Mouse (Mus musculus): ENCODE measurements around the gene Bace2. TPM values are rescaled to one million over a fixed set of nuclear protein-coding genes. Genes with fewer than 3 reads are reported as not detected.

Bace2 gene
- polyA plus RNA-seq, 1 experiment from 2014 or later: 4.8 TPM

- Histone ChIP-seq H3K4me1 (ENCODE audit: control insufficient read depth, insufficient read depth, low read length) (no peaks in the 10 kb centered on the region), H3K9ac (replicated peaks; ENCODE audit: low read length) (no peak overlapping the region), H3K27me3 (ENCODE audit: control insufficient read depth, insufficient read depth, low read length) (no peaks in the 10 kb centered on the region), H3K4me2 (ENCODE audit: low read length) (no peak overlapping the region), H3K36me3 (ENCODE audit: control insufficient read depth, insufficient read depth, low read length) (no peaks in the 10 kb centered on the region), H3K4me3 (replicated peaks; ENCODE audit: low read depth, low read length) (no peak overlapping the region), H3K9me3 (ENCODE audit: control insufficient read depth, low read length) (no peaks in the 10 kb centered on the region), H3K27ac (replicated peaks; ENCODE audit: low read depth, low read length) (no peak overlapping the region)
- ATAC-seq (ENCODE audit: low FRiP score, low TSS enrichment) (no peak), DNase-seq (no peak)
- 79% methylated on average over 2 of the region's 2 CpGs for WGBS
These were observed 27.9 kb upstream of the Bace2 start for GRCm38 (mm10) chr16:97328602-97329001.

DNA sequence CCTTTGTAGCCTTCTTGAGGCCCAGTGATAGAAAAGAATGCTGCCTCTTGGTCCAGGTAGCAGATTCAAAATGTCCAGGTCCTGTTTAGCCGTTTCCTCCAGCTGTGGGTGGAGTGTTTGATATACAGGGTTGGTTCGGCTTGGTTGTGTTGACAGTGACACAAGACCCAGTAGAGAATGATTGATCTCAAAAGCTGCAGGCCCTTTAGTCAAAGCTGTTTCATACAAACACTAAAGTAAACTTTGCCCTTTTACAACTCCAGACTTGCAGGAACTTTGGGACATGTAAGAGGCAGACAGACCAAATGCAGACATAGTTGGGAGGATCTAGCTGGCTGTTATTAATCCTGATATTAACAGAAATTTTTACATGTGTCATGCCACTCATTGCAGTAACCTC, 3.5 kb upstream of the Bace2 start:
- Histone ChIP-seq H3K27ac (replicated peaks; ENCODE audit: low read depth, low read length) (no peak overlapping the region), H3K27me3 (ENCODE audit: control insufficient read depth, insufficient read depth, low read length) (peaks cover 30% of the 10 kb centered on the region), H3K9ac (replicated peaks; ENCODE audit: low read length) (no peak overlapping the region), H3K4me1 (ENCODE audit: control insufficient read depth, insufficient read depth, low read length) (peaks cover 19% of the 10 kb centered on the region), H3K4me2 (ENCODE audit: low read length) (no peak overlapping the region), H3K4me3 (replicated peaks; ENCODE audit: low read depth, low read length) (no peak overlapping the region), H3K9me3 (ENCODE audit: control insufficient read depth, low read length) (no peaks in the 10 kb centered on the region), H3K36me3 (ENCODE audit: control insufficient read depth, insufficient read depth, low read length) (no peaks in the 10 kb centered on the region)
- DNase-seq: no peak
- no peak for ATAC-seq (ENCODE audit: low FRiP score, low TSS enrichment)
- 88% methylated on average over 2 of the region's 2 CpGs for WGBS

GRCm38 (mm10) chr16:97354632-97355031, 1.9 kb upstream of the Bace2 start:
- Histone ChIP-seq H3K9me3 (ENCODE audit: control insufficient read depth, low read length) (no peaks in the 10 kb centered on the region), H3K4me1 (ENCODE audit: control insufficient read depth, insufficient read depth, low read length) (peaks cover 20% of the 10 kb centered on the region), H3K9ac (replicated peaks; ENCODE audit: low read length) (no peak overlapping the region), H3K4me2 (ENCODE audit: low read length) (no peak overlapping the region), H3K4me3 (replicated peaks; ENCODE audit: low read depth, low read length) (no peak overlapping the region), H3K27me3 (ENCODE audit: control insufficient read depth, insufficient read depth, low read length) (peaks cover 36% of the 10 kb centered on the region), H3K36me3 (ENCODE audit: control insufficient read depth, insufficient read depth, low read length) (no peaks in the 10 kb centered on the region), H3K27ac (replicated peaks; ENCODE audit: low read depth, low read length) (no peak overlapping the region)
- WGBS: 81% methylated on average over 2 of the region's 2 CpGs
- no peak for DNase-seq
- ATAC-seq (ENCODE audit: low FRiP score, low TSS enrichment): no peak

- under 1% methylated on average over 25 of the region's 25 CpGs for WGBS
- Histone ChIP-seq H3K4me1 (ENCODE audit: control insufficient read depth, insufficient read depth, low read length) (peaks cover 20% of the 10 kb centered on the region), H3K9me3 (ENCODE audit: control insufficient read depth, low read length) (no peaks in the 10 kb centered on the region), H3K36me3 (ENCODE audit: control insufficient read depth, insufficient read depth, low read length) (no peaks in the 10 kb centered on the region), H3K4me3 (replicated peaks; ENCODE audit: low read depth, low read length) (peak overlapping the region; percentile 49), H3K9ac (replicated peaks; ENCODE audit: low read length) (no peak overlapping the region; the same call in 1 of the 2 replicates), H3K27me3 (ENCODE audit: control insufficient read depth, insufficient read depth, low read length) (peaks cover 36% of the 10 kb centered on the region), H3K27ac (replicated peaks; ENCODE audit: low read depth, low read length) (no peak overlapping the region), H3K4me2 (ENCODE audit: low read length) (peak overlapping the region; percentile 99)
- DNase-seq: peak; percentile 62
- no peak for ATAC-seq (ENCODE audit: low FRiP score, low TSS enrichment)
These were observed 763 bp downstream of the Bace2 start for GRCm38 (mm10) chr16:97357188-97357821.

DNA sequence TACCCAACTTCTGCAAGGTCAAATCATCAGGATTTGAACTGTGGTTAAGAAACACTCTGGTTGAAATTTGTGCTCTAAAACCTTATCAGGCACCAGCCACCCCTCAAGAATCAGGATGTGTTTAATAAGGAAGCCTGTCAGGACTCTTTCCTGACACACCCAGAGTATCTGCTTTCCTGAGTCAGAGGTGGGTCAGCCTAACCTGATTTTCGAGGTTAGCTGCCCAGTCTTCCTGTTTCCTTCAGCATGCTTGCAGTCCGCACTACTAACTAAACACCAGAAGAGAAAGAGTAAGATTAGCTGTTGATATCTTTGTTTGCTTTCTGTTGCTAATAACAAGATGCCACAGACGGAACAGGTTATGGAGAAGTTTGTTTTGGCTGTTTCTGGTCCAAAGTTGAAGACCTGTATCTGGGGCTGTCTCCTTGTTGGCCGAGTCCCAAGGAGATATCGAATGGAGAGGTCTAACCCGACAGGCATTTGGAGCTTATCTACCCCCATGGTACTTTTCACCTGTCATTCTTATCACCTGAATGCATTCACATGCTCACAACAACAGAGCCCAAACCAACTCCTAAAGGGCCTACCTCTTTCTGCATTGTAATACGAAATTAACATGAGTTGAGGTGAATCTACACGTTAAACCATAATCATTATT, 5.8 kb downstream of the Bace2 start:
- H3K27me3 ChIP-seq (ENCODE audit: control insufficient read depth, insufficient read depth, low read length): peaks cover 12% of the 10 kb centered on the region
- H3K4me3 ChIP-seq (replicated peaks; ENCODE audit: low read depth, low read length): no peak overlapping the region
- DNase-seq: no peak
- H3K4me2 ChIP-seq (ENCODE audit: low read length): no peak overlapping the region
- WGBS: 86% methylated on average over 8 of the region's 8 CpGs
- H3K4me1 ChIP-seq (ENCODE audit: control insufficient read depth, insufficient read depth, low read length): peaks cover 7% of the 10 kb centered on the region
- no peak overlapping the region for H3K27ac ChIP-seq (replicated peaks; ENCODE audit: low read depth, low read length)
- H3K36me3 ChIP-seq (ENCODE audit: control insufficient read depth, insufficient read depth, low read length): no peaks in the 10 kb centered on the region
- H3K9ac ChIP-seq (replicated peaks; ENCODE audit: low read length): no peak overlapping the region
- H3K9me3 ChIP-seq (ENCODE audit: control insufficient read depth, low read length): no peaks in the 10 kb centered on the region
- ATAC-seq (ENCODE audit: low FRiP score, low TSS enrichment): no peak

DNA sequence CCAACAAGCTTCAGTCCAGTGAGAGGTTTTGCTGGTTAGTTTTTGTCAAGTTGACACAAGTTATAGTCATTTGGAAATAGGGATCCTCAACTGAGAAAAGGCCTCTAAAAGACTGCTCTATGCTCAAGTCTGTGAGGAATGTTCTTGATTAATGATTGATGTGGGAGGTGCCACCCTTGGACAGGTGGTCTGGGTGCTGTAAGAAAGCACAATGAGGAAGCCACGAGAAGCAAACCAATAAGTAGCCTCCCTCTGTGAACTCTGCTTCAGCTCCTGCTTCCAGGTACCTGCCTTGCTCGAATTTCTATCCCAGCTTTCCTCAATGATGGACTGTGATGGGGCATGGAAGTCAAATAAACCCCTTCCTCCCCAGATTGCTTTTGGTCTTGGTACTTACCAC, 9.6 kb downstream of the Bace2 start:
- WGBS: 56% methylated on average over 2 of the region's 2 CpGs
- ATAC-seq (ENCODE audit: low FRiP score, low TSS enrichment): no peak

DNA sequence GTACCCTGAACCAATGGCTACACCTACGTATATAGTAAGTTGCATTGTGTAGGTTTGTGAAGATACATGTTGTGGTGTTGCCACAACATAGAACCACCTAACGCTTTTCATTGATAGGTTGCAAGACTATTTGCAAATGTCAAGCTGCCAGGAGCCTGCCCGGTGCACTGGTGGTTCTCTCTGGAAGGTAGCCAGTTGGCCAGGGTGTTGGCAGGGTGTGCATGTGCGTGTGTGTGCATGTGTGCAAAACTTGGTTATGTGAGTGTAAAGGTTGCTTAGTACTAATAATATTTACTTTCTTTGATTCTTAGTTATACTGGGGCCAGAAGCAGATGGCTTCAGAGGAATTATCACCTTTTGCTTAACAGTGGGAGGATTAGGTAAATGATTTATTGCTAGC, 13.7 kb downstream of the Bace2 start:
- Histone ChIP-seq H3K27me3 (ENCODE audit: control insufficient read depth, insufficient read depth, low read length) (no peaks in the 10 kb centered on the region), H3K4me2 (ENCODE audit: low read length) (no peak overlapping the region), H3K27ac (replicated peaks; ENCODE audit: low read depth, low read length) (no peak overlapping the region), H3K9ac (replicated peaks; ENCODE audit: low read length) (no peak overlapping the region), H3K36me3 (ENCODE audit: control insufficient read depth, insufficient read depth, low read length) (no peaks in the 10 kb centered on the region), H3K4me1 (ENCODE audit: control insufficient read depth, insufficient read depth, low read length) (no peaks in the 10 kb centered on the region), H3K4me3 (replicated peaks; ENCODE audit: low read depth, low read length) (no peak overlapping the region), H3K9me3 (ENCODE audit: control insufficient read depth, low read length) (no peaks in the 10 kb centered on the region)
- 86% methylated on average over 4 of the region's 4 CpGs for WGBS
- DNase-seq (no peak), ATAC-seq (ENCODE audit: low FRiP score, low TSS enrichment) (no peak)

More for the DNA sequence above, 9.6 kb downstream of the Bace2 start:
- no peak overlapping the region for H3K27ac ChIP-seq (replicated peaks; ENCODE audit: low read depth, low read length)
- H3K9me3 ChIP-seq (ENCODE audit: control insufficient read depth, low read length): no peaks in the 10 kb centered on the region
- H3K36me3 ChIP-seq (ENCODE audit: control insufficient read depth, insufficient read depth, low read length): no peaks in the 10 kb centered on the region
- no peak overlapping the region for H3K9ac ChIP-seq (replicated peaks; ENCODE audit: low read length)
- DNase-seq: no peak
- H3K4me2 ChIP-seq (ENCODE audit: low read length): no peak overlapping the region
- H3K27me3 ChIP-seq (ENCODE audit: control insufficient read depth, insufficient read depth, low read length): no peaks in the 10 kb centered on the region
- no peak overlapping the region for H3K4me3 ChIP-seq (replicated peaks; ENCODE audit: low read depth, low read length)
- H3K4me1 ChIP-seq (ENCODE audit: control insufficient read depth, insufficient read depth, low read length): no peaks in the 10 kb centered on the region

- Histone ChIP-seq H3K4me2 (ENCODE audit: low read length) (no peak overlapping the region), H3K36me3 (ENCODE audit: control insufficient read depth, insufficient read depth, low read length) (no peaks in the 10 kb centered on the region), H3K9me3 (ENCODE audit: control insufficient read depth, low read length) (no peaks in the 10 kb centered on the region), H3K27me3 (ENCODE audit: control insufficient read depth, insufficient read depth, low read length) (no peaks in the 10 kb centered on the region), H3K4me1 (ENCODE audit: control insufficient read depth, insufficient read depth, low read length) (no peaks in the 10 kb centered on the region), H3K4me3 (replicated peaks; ENCODE audit: low read depth, low read length) (no peak overlapping the region), H3K27ac (replicated peaks; ENCODE audit: low read depth, low read length) (no peak overlapping the region), H3K9ac (replicated peaks; ENCODE audit: low read length) (no peak overlapping the region)
- ATAC-seq (ENCODE audit: low FRiP score, low TSS enrichment) (no peak), DNase-seq (no peak)
- 34% methylated on average over 2 of the region's 2 CpGs for WGBS
These were observed 31.4 kb downstream of the Bace2 start for GRCm38 (mm10) chr16:97387955-97388354.

- no peak overlapping the region for H3K4me2 ChIP-seq (ENCODE audit: low read length)
- no peaks in the 10 kb centered on the region for H3K36me3 ChIP-seq (ENCODE audit: control insufficient read depth, insufficient read depth, low read length)
- no peak overlapping the region for H3K27ac ChIP-seq (replicated peaks; ENCODE audit: low read depth, low read length)
- H3K27me3 ChIP-seq (ENCODE audit: control insufficient read depth, insufficient read depth, low read length): no peaks in the 10 kb centered on the region
- 60% methylated on average over 2 of the region's 2 CpGs for WGBS
- ATAC-seq (ENCODE audit: low FRiP score, low TSS enrichment) (no peak), DNase-seq (no peak)
- H3K4me1 ChIP-seq (ENCODE audit: control insufficient read depth, insufficient read depth, low read length): no peaks in the 10 kb centered on the region
- no peak overlapping the region for H3K4me3 ChIP-seq (replicated peaks; ENCODE audit: low read depth, low read length)
- no peak overlapping the region for H3K9ac ChIP-seq (replicated peaks; ENCODE audit: low read length)
- no peaks in the 10 kb centered on the region for H3K9me3 ChIP-seq (ENCODE audit: control insufficient read depth, low read length)
These were observed 34.7 kb downstream of the Bace2 start for GRCm38 (mm10) chr16:97391289-97391688.
